Mouse (Mus musculus): Measurements from ENCODE around the gene Olfr361.
"Not testable (repeated sequence)": the region's sequence is repeated elsewhere in the genome, so short reads cannot be mapped to it uniquely, and the experiment has no call there.

Gene Olfr361

GRCm38 (mm10) chr2:37089190-37089589 lies at the start of gene Olfr361:
Gene Olfr361, minus strand, starts transcription at chr2:37089290.
- POLR2A ChIA-PET, CTCF ChIA-PET: not testable (repeated sequence)

- ChIA-PET CTCF (no interaction called here), POLR2A (interaction anchor here in 1 of 4 experiments (0.5 kb wide), 1 partner anchor 676 kb away, joined by 3 read pairs; no protein-coding TSS in a partner anchor)
These were observed 28.7 kb upstream of the Olfr361 start, which contains the start of gene Olfr362 for GRCm38 (mm10) chr2:37117810-37118209. Gene Olfr362, minus strand, starts transcription at chr2:37117910.

DNA sequence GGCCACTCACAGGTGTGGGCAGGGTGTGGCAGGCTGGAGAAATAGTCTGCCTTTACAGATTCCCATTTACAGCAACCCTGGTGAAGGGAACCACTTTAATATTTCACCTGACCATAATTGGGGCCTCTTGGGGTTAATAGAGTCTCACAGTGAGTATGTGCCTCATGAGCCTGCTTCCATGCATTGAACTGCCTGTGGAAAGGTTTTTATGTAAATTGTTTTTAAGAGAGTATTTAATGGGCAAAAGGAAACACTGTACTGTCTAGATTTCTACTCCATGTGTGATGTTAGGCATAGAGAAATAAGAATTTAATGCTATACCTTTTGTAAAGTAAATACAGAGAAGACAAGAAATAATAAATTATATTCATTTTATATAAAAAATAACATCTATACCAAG lies 23.6 kb downstream of the Olfr361 start, which contains the start of gene Olfr360:
Olfr360 (plus strand) TSS at position 301 of the 400 bp plus-strand sequence.
- POLR2A ChIA-PET = no interaction called here
- CTCF ChIA-PET = no interaction called here

All from embryonic stem cell, embryonic (primary cell).